Mouse (Mus musculus) gastrocnemius, postnatal 36 days (tissue): ENCODE data around the gene Olfr906. TPM values are rescaled to one million over a fixed set of nuclear protein-coding genes. Genes with fewer than 3 reads are reported as not detected.

Source experiments
- DNase-seq, 2 experiments: peaks; one replicate each; pipeline ENCODE4 v3.0.0; 2022
- intact Hi-C: fragments of 180-260 bp; cut with DNase I; formaldehyde crosslinking; loops from one replicate; pipeline ENCODE4 v1.15.1; 2025
- long read RNA-seq, 2 experiments: library from polyadenylated mRNA; stranded (forward); transcript quantifications; one replicate each; pipeline ENCODE4 v2.0.0; 2021
- total RNA-seq, 2 experiments: library from RNA; stranded (reverse); gene quantifications; 2 replicates each; pipeline ENCODE4 v1.2.3; 2021

Gene Olfr906
- total RNA-seq = not detected
- long read RNA-seq, experiment 1 = 0 reads
- long read RNA-seq, experiment 2 = 0 reads

- intact Hi-C loops = no loop called here
- DNase-seq = no peak
Observed at GRCm38 (mm10) chr9:38486785-38487184, at the start of gene Olfr906. Gene Olfr906 (plus strand): TSS chr9:38487085.

DNA sequence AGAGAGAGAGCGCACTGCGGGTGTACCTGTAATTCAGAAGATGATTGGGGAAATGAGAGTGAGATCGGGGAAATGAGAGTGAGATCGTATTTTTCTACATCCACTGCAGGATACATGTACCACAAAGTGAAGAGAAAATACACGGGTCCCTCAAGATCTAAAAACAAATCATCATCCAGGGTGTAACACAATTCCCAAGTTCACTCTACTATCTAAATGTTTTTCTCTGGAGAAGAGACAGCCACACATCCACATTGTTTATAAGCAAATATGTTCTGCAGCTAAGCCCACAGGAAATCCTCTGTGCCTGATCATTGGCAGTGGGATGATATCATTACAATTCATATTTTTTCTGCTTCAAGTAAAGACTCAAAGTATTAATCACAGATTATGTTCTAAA is 39.5 kb upstream of the Olfr906 start, which contains the start of gene Olfr902:
Gene Olfr902 (plus strand): TSS at position 301 of the 400 bp plus-strand sequence.
- no peak for DNase-seq
- intact Hi-C loops = no loop called here

DNA sequence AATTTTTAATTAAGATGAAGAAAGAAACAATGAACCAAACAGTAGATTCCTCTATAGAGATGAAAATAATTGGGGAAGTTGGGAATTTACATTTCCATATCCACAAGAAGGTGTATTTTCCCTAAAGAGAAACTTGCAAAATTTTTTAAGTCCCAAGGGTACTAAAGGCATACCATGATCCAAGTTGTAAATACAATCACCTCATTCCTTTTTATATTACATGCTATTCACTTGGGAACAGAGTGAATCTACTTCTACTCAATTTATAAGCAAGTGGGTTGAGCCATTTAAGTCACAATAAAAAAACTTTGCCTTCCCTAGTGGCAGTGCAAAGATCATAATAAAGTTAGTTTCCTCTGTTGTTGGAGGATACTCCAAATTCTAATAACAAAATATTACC is 24.0 kb upstream of the Olfr906 start, which contains the start of gene Olfr904:
Gene Olfr904 (plus strand): TSS at position 301 of the 400 bp plus-strand sequence.
- intact Hi-C loops = no loop called here
- DNase-seq = no peak

GRCm38 (mm10) chr9:38470807-38471206 is 16.1 kb upstream of the Olfr906 start, which contains the start of gene Olfr905:
Gene Olfr905 (plus strand): TSS chr9:38471107.
- intact Hi-C loops = no loop called here
- no peak for DNase-seq

DNA sequence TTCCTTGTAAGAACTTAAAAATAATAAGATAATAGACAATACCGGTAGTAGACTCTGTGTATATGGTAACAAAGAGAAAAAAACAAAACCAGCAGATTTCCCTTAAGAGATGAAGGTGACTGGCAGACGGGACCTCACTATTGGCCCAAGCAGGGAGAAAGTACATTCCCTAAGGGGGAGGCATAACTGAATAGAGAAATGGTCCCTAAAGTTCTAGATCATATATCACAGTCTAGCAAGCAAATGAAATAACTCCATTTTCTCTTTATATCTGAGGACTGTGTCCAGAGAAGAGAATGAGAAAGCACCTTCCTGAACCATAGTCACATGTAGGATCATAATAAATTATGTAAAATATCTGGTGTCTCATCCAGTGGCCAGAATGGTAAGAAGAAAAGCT is 8.6 kb downstream of the Olfr906 start, which contains the start of gene Olfr907:
Gene Olfr907 (plus strand): TSS at position 301 of the 400 bp plus-strand sequence.
- intact Hi-C loops = no loop called here
- no peak for DNase-seq

DNA sequence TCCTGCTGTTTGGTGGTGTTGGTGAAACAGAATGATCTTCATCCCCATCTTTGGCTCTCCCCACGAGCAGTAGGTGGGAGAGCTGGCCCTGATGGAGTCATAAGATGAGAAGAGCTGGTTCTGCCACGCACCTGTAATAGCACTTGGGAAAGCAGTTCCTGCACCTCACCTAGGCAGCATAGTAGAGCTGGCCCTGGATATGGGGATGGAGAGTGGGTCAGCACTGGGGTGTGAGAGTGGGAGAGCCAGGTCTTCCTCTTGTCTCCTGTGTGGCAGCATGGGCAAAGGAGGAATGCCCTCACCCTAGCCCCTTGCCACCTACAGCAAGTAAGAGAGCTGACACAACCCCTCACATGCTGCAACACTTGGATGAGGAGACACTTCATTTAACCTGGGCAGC is 25.5 kb downstream of the Olfr906 start:
- no peak for DNase-seq
- intact Hi-C loops = no loop called here

DNA sequence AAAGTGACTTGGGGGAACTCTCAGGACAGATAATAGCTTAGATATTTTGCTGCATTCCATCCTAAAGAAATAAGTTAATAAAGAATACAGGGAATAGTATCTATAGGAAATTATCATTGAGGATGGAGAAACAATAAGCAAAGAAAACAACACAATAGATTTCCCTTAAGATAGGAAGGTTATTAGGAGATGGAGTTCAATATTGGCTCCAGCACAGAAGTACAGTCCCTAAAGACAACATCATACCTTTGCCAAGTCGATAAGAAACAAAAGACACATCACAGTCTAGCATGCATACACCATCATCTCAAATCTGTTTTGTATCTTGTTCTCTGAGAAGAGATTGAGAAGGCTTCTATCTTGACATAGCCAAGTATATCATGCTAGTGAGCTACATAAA is 34.4 kb downstream of the Olfr906 start, which contains the start of gene Olfr911-ps1:
Gene Olfr911-ps1 (plus strand): TSS at position 301 of the 400 bp plus-strand sequence.
- no peak for DNase-seq
- intact Hi-C loops = no loop called here

GRCm38 (mm10) chr9:38537549-38537948 is 50.7 kb downstream of the Olfr906 start, which contains the start of gene Olfr910:
Gene Olfr910 (plus strand): TSS chr9:38537849.
- no peak for DNase-seq
- intact Hi-C loops = no loop called here

Other genes with a start within 250 kb of the Olfr906 start
- not detected for gene Olfr143, start 234.3 kb upstream of the Olfr906 start, total RNA-seq
- gene Olfr895, start 219.2 kb upstream of the Olfr906 start, total RNA-seq = not detected
- gene Olfr896-ps1, start 196.0 kb upstream of the Olfr906 start, total RNA-seq = not detected
- gene Olfr25, start 158.0 kb upstream of the Olfr906 start, total RNA-seq = not detected
- not detected for gene Olfr898, start 138.7 kb upstream of the Olfr906 start, total RNA-seq
- not detected for gene Olfr250, start 120.2 kb upstream of the Olfr906 start, total RNA-seq
- not detected for gene Olfr251, start 110.0 kb upstream of the Olfr906 start, total RNA-seq
- gene Olfr147, start 85.4 kb upstream of the Olfr906 start, total RNA-seq = not detected
- gene Olfr901, start 57.6 kb upstream of the Olfr906 start, total RNA-seq = not detected
- gene Olfr902, start 39.4 kb upstream of the Olfr906 start, total RNA-seq = not detected
- gene Olfr904, start 23.9 kb upstream of the Olfr906 start, total RNA-seq = not detected
- not detected for gene Olfr905, start 16.0 kb upstream of the Olfr906 start, total RNA-seq
- not detected for gene Olfr907, start 8.7 kb downstream of the Olfr906 start, total RNA-seq
- gene Olfr911-ps1, start 34.5 kb downstream of the Olfr906 start, total RNA-seq = not detected
- not detected for gene Olfr910, start 50.8 kb downstream of the Olfr906 start, total RNA-seq
- gene Olfr912, start 93.1 kb downstream of the Olfr906 start, total RNA-seq = not detected
- not detected for gene Olfr913, start 105.7 kb downstream of the Olfr906 start, total RNA-seq
- gene Olfr914, start 118.0 kb downstream of the Olfr906 start, total RNA-seq = not detected
- not detected for gene Olfr916, start 172.8 kb downstream of the Olfr906 start, total RNA-seq
- not detected for gene Olfr917, start 178.8 kb downstream of the Olfr906 start, total RNA-seq
- gene Olfr918, start 187.5 kb downstream of the Olfr906 start, total RNA-seq = not detected
- not detected for gene Olfr919, start 216.6 kb downstream of the Olfr906 start, total RNA-seq
- gene Vwa5a, start 231.2 kb downstream of the Olfr906 start, total RNA-seq = 10 to 100 TPM; 12.3 to 14.1 TPM